Mouse (Mus musculus) small intestine, adult 2 months (tissue): ENCODE measurements around the gene Plekhm2. TPM values are rescaled to one million over a fixed set of nuclear protein-coding genes. Genes with fewer than 3 reads are reported as not detected.

Experiments used
- H3K27ac ChIP-seq: fragments of 200-500 bp; 2 replicates; pipeline ENCODE4 v1.5.1; 2012; ENCODE audit warnings: low read depth, low read length, control low read depth, inconsistent platforms; ENCODE audit not compliant: insufficient read depth
- H3K27me3 ChIP-seq: fragments of 200-500 bp; 2 replicates; pipeline ENCODE4 v1.6.1; 2012; ENCODE audit warnings: mild to moderate bottlenecking, moderate library complexity, low read length, inconsistent platforms; ENCODE audit not compliant: control insufficient read depth, insufficient read depth
- H3K36me3 ChIP-seq: fragments of 200-500 bp; 2 replicates; pipeline ENCODE4 v1.6.1; 2012; ENCODE audit warnings: mild to moderate bottlenecking, low read length, control low read depth, inconsistent platforms; ENCODE audit not compliant: control insufficient read depth, insufficient read depth
- H3K4me1 ChIP-seq: fragments of 200-500 bp; 2 replicates; pipeline ENCODE4 v1.6.1; 2012; ENCODE audit warnings: low read length, inconsistent platforms, mixed read lengths; ENCODE audit not compliant: control insufficient read depth, insufficient read depth, insufficient read length
- H3K4me3 ChIP-seq: fragments of 200-500 bp; 2 replicates; pipeline ENCODE4 v1.5.1; 2012; ENCODE audit warnings: low read depth, mild to moderate bottlenecking, control low read depth, inconsistent platforms, low read length, moderate library complexity
- CTCF ChIP-seq: fragments of 200-500 bp; IDR thresholded peaks from 2 replicates; pipeline ENCODE4 v1.5.1; 2012; ENCODE audit warnings: low read depth, mild to moderate bottlenecking, control low read depth, inconsistent platforms, low read length, moderate library complexity, mixed read lengths; ENCODE audit not compliant: insufficient replicate concordance, insufficient read length; ENCODE audit errors: extremely low read depth
- POLR2A ChIP-seq: fragments of 200-500 bp; IDR thresholded peaks from 2 replicates; pipeline ENCODE4 v1.6.1; 2012; ENCODE audit warnings: low read depth, mild to moderate bottlenecking, control low read depth, inconsistent platforms, low read length, moderate library complexity
- WGBS: fragments of 180-500 bp; shearing (Covaris S2); methylation state at CpG from one replicate; pipeline ENCODE4 v1.1.7; 2018; 5-methylcytosine and 5-hydroxymethylcytosine counted together
- polyA plus RNA-seq: library from polyadenylated mRNA; depleted of rRNA; stranded (reverse); fragments of >200 nt; gene quantifications from 2 replicates; pipeline ENCODE4 v1.2.3, GENCODE M21; 2012; rRNA removed

The Plekhm2 gene
- 9.7 and 17.0 TPM in 2 replicates for polyA plus RNA-seq

- 80% methylated on average over 8 of the region's 8 CpGs for WGBS
Measured at GRCm38 (mm10) chr4:141664799-141665198, at the start of gene Plekhm2. Gene Plekhm2 (minus strand): TSS chr4:141664899.

DNA sequence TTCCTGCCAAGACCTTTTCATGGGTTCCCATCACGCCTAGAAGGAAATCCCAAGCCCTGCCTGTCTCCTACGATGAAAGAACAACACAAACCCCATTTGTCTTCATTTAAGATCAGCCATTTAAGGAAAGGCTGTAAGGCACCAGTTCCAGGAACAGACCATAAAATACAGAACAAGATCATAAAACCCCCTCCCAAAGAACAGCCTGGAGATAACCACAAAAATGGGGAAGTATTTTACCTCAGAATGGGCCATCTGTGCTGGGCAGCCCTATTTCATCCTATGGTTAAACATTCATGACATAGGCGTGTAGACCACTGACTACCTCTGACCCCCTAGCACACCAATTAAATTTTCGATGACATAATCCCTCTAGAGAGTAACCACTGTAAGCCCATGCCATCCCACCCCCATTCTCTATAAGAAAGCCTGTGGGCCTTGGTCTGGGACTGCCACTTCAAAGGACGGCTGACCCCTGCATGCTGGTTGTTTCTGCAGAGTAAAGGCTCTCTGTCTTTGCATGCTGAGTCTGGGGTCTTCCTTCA is 49.0 kb upstream of the Plekhm2 start:
- Histone ChIP-seq H3K36me3 (peaks cover 51% of the 10 kb centered on the region), H3K27me3 (no peaks in the 10 kb centered on the region), H3K27ac (no peak overlapping the region), H3K4me3 (no peak overlapping the region), H3K4me1 (peaks cover 3% of the 10 kb centered on the region; the same call in 1 of the 2 replicates)
- WGBS, result 55% methylated on average over 5 of the region's 5 CpGs
- TF ChIP-seq CTCF (no peak), POLR2A (no peak)

More at GRCm38 (mm10) chr4:141664799-141665198, at the start of gene Plekhm2:
- no peak for TF ChIP-seq CTCF
- TF ChIP-seq POLR2A, result no peak
- no peaks in the 10 kb centered on the region for H3K27me3 ChIP-seq
- 0 out of 2 replicates have a peak, but pooled peaks cover 3% of the 10 kb centered on the region for H3K36me3 ChIP-seq
- H3K4me1 ChIP-seq, result peaks cover 3% of the 10 kb centered on the region
- H3K27ac ChIP-seq, result peak within 1 kb of the TSS; percentile 33; the same call in 1 of the 2 replicates
- H3K4me3 ChIP-seq, result peak within 1 kb of the TSS; percentile 96

- H3K4me1 ChIP-seq, result peaks cover 3% of the 10 kb centered on the region; the same call in 1 of the 2 replicates
- H3K27me3 ChIP-seq, result no peaks in the 10 kb centered on the region
- no peak for TF ChIP-seq POLR2A
- TF ChIP-seq CTCF, result no peak
- no peak overlapping the region for H3K4me3 ChIP-seq
- 97% methylated on average over 1 of the region's 1 CpGs for WGBS
- H3K27ac ChIP-seq, result no peak overlapping the region
- H3K36me3 ChIP-seq, result peaks cover 65% of the 10 kb centered on the region
Measured at GRCm38 (mm10) chr4:141711250-141711649, 46.6 kb upstream of the Plekhm2 start.

DNA sequence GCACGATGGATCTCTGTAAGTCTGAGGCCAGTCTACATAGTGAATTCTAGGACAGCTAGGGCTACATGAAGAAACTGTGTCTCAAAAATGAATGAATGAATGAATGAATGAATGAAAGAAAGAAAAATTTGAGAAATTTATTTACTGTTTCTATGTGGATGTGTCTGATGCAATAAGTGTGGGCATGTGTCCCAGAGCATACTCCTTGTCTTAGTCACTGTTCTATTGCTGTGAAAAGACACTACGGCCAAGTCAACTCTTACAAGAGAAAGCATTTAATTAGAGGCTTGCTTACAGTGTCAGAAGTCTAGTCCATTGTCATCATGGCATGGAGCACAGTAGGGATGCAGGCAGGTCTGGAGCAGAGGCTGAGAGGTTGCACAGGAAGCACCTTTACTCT is 44.3 kb upstream of the Plekhm2 start:
- H3K4me3 ChIP-seq, result no peak overlapping the region
- H3K4me1 ChIP-seq, result no peaks in the 10 kb centered on the region; the same call in 1 of the 2 replicates
- H3K27me3 ChIP-seq, result no peaks in the 10 kb centered on the region
- 87% methylated on average over 2 of the region's 2 CpGs for WGBS
- H3K36me3 ChIP-seq, result peaks cover 88% of the 10 kb centered on the region
- H3K27ac ChIP-seq, result no peak overlapping the region
- TF ChIP-seq POLR2A (no peak), CTCF (no peak)

DNA sequence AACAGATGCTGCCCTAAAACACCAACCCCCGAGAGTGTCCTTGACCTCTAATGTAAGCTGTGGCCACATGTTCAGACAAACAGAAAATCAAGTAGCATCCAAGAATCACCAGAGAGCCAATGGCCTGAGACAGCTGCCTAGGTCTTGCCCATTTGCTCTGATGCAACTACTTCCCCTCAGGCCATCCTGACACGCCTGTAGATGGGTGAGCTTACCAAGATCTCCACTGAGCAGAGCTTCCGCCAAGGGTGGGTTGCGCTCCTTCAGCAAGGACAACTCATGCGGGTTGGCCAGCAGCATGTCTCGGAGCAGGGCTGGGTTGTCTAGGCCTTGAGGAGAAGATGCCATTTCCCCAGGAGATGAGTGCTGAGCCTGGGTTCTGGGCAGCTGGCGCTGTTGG is 43.3 kb upstream of the Plekhm2 start:
- Histone ChIP-seq H3K4me3 (no peak overlapping the region), H3K27me3 (no peaks in the 10 kb centered on the region), H3K4me1 (no peaks in the 10 kb centered on the region; the same call in 1 of the 2 replicates), H3K36me3 (peaks cover 87% of the 10 kb centered on the region), H3K27ac (no peak overlapping the region)
- 86% methylated on average over 7 of the region's 7 CpGs for WGBS
- TF ChIP-seq POLR2A (no peak), CTCF (no peak)

DNA sequence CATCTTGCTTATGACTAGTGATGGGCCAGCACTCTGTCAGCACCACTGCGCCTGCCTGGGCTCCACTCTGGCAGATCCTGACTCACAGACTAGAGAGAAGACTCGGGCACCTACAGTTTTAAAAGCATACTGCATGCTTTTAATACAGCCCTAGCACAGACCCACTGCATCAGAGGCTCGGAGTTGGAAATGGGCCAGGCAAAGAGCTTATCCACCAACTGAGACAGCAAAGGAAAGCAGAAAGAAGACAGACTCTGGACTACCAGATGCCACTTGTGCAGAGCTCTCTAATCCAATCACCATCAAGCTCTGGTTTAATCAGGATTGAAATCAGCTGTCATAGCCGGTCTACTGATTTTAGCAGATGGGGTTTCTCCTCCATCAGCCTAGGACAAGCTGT is 40.6 kb upstream of the Plekhm2 start:
- TF ChIP-seq POLR2A (no peak), CTCF (no peak)
- Histone ChIP-seq H3K36me3 (peaks cover 90% of the 10 kb centered on the region), H3K4me3 (no peak overlapping the region), H3K4me1 (no peaks in the 10 kb centered on the region), H3K27ac (no peak overlapping the region), H3K27me3 (no peaks in the 10 kb centered on the region)
- 86% methylated on average over 4 of the region's 4 CpGs for WGBS

DNA sequence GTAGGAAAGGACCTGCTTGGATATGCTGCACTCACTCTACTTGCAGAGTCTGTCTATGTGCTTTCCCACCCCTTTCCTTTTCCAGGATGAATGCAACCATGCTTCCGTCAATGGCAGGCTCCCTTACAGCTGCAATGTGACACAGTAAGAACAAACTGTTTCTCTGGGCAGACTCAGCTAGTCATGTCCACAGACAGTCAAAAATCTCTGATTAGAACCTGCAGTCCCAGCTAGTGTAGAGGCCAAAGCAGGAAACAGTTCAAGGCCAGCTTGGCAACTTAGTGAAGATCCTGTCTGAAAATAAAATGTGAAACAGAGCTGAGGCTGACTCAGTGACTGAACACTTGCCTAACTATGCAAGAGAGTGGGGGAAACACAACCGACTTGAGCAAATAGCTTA is 39.9 kb upstream of the Plekhm2 start:
- peaks cover 92% of the 10 kb centered on the region for H3K36me3 ChIP-seq
- 88% methylated on average over 2 of the region's 2 CpGs for WGBS
- H3K4me3 ChIP-seq, result no peak overlapping the region
- TF ChIP-seq POLR2A (no peak), CTCF (no peak)
- H3K27me3 ChIP-seq, result no peaks in the 10 kb centered on the region
- no peaks in the 10 kb centered on the region for H3K4me1 ChIP-seq
- H3K27ac ChIP-seq, result no peak overlapping the region
